Mouse (Mus musculus) lung, postnatal 0 days (tissue): ENCODE results near the gene Plekha5.

ENCODE experiments used
- CTCF ChIP-seq: IDR thresholded peaks from 2 replicates; pipeline ENCODE4 v1.5.1; 2016; ENCODE audit warnings: antibody characterized with exemption, mild to moderate bottlenecking
- EP300 ChIP-seq: IDR thresholded peaks from 2 replicates; pipeline ENCODE4 v1.6.1; 2016; ENCODE audit warnings: antibody characterized with exemption, mild to moderate bottlenecking, control low read depth

DNA sequence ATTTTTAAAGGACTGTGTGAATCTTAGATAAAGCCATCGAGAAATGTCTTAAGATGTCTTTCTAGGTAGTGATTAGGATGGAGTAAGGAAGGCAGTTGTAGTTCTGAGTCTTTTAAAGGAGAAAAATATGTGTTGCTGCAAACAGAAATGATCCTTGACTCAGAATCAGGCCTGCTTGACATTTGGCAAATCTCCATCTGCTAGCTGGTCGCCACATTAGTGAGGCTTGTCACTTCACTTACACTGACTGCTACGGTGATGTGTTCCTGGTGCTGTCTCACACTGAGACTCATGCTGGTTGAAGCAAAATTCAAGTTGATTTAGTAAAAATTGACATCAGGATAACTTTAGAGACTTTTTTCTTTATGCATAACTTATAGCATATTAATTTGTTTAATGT lies 32.0 kb downstream of the Plekha5 start:
- TF ChIP-seq CTCF (no peak), EP300 (no peak)
